Mouse (Mus musculus) limb, embryonic 14.5 days (tissue): ENCODE data around the gene Papolg. TPM values are rescaled to one million over a fixed set of nuclear protein-coding genes. Genes with fewer than 3 reads are reported as not detected.

Source experiments
- ATAC-seq: fragments of 200-750 bp; cut with Nextera tagmentation; 2 replicates; pipeline ENCODE4 v1.8.0; 2017; ENCODE audit warnings: low read depth, moderate number of reproducible peaks, moderate TSS enrichment; ENCODE audit not compliant: low FRiP score
- DNase-seq: peaks from one replicate; pipeline ENCODE4 v3.0.0-alpha.2; 2015; ENCODE audit warnings: low spot score
- H3K27ac ChIP-seq: fragments of 300-500 bp; sonication (generic); replicated peaks from 2 replicates; pipeline ENCODE4 v1.5.1; 2014; ENCODE audit warnings: low read depth, mild to moderate bottlenecking, low read length, moderate library complexity, mixed read lengths
- H3K27me3 ChIP-seq: fragments of 300-500 bp; sonication (generic); 2 replicates; pipeline ENCODE4 v1.6.1; 2014; ENCODE audit warnings: low read length, mixed read lengths; ENCODE audit not compliant: control insufficient read depth, insufficient read depth
- H3K36me3 ChIP-seq: fragments of 300-500 bp; sonication (generic); 2 replicates; pipeline ENCODE4 v1.6.1; 2014; ENCODE audit warnings: mild to moderate bottlenecking, low read length, moderate library complexity, mixed read lengths; ENCODE audit not compliant: control insufficient read depth, insufficient read depth
- H3K4me1 ChIP-seq: fragments of 300-500 bp; sonication (generic); 2 replicates; pipeline ENCODE4 v1.6.1; 2014; ENCODE audit warnings: antibody characterized with exemption, low read length, mixed read lengths; ENCODE audit not compliant: control insufficient read depth, insufficient read depth
- H3K4me2 ChIP-seq: fragments of 300-500 bp; sonication (generic); replicated peaks from 2 replicates; pipeline ENCODE4 v1.6.1; 2014; ENCODE audit warnings: low read depth, mild to moderate bottlenecking, low read length, moderate library complexity; ENCODE audit not compliant: severe bottlenecking
- H3K4me3 ChIP-seq: fragments of 300-500 bp; sonication (generic); replicated peaks from 2 replicates; pipeline ENCODE4 v1.5.1; 2014; ENCODE audit warnings: low read length
- H3K9ac ChIP-seq: fragments of 300-500 bp; sonication (generic); 2 replicates; pipeline ENCODE4 v1.6.1; 2014; ENCODE audit warnings: mild to moderate bottlenecking, low read depth, low read length, moderate library complexity; ENCODE audit not compliant: severe bottlenecking
- H3K9me3 ChIP-seq: fragments of 300-500 bp; sonication (generic); 2 replicates; pipeline ENCODE4 v1.6.1; 2016; ENCODE audit warnings: low read length; ENCODE audit not compliant: control insufficient read depth
- POLR2A ChIP-seq: fragments of 200-500 bp; IDR thresholded peaks from 2 replicates; pipeline ENCODE4 v1.8.0; 2012; ENCODE audit warnings: inconsistent platforms, mild to moderate bottlenecking, moderate library complexity, borderline replicate concordance; ENCODE audit not compliant: insufficient read depth, insufficient read length; ENCODE audit errors: extremely low read depth
- WGBS: fragments of 180-500 bp; shearing (Covaris S2); extraction: QIAGEN DNeasy Blood & Tissue Kit; methylation state at CpG from one replicate; pipeline ENCODE4 v1.1.7; 2014; 5-methylcytosine and 5-hydroxymethylcytosine counted together
- polyA plus RNA-seq, 2 experiments: library from polyadenylated mRNA; depleted of rRNA in 1 of 2; stranded (reverse) in 1 of 2; unstranded in 1 of 2; fragments of >200 nt; fragmentation: Nextera tagmentation in 1 of 2; extraction: Ambion mirVana in 1 of 2; gene quantifications; 2 replicates each; pipeline versions ENCODE4 v1.2.1 to v1.2.3; 2012 to 2014

The Papolg gene
- polyA plus RNA-seq, 2 experiments = 12.3 to 14.2 TPM

- H3K9ac ChIP-seq = no peak overlapping the region
- TF ChIP-seq POLR2A = no peak
- no peaks in the 10 kb centered on the region for H3K9me3 ChIP-seq
- 58% methylated on average over 2 of the region's 2 CpGs for WGBS
- H3K4me3 ChIP-seq = no peak overlapping the region
- DNase-seq (no peak), ATAC-seq (no peak)
- no peaks in the 10 kb centered on the region for H3K4me1 ChIP-seq
- H3K4me2 ChIP-seq = no peak overlapping the region
- H3K36me3 ChIP-seq = no peaks in the 10 kb centered on the region
- H3K27me3 ChIP-seq = no peaks in the 10 kb centered on the region
- no peak overlapping the region for H3K27ac ChIP-seq
These were observed 74.1 kb downstream of the Papolg start for GRCm38 (mm10) chr11:23820977-23821376.

DNA sequence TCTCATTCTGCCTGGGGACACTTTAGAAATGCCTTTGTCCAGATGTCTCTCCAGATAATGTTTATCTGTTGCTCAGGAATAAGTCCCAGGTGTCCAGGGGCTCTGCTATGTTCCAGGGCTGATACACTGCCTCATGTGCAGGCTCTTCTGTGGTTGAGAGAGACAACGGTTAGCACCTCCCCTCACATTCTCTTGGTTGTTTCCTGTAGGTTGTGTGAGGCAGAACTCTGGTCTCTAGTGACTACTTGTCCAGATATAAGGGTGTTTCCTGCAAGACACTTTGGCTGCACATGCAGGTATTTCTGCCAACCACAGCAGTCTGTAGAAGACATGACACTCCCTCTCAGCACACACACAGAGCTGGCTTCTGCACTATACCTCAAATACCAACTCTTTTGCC is 76.3 kb downstream of the Papolg start:
- Histone ChIP-seq H3K27ac (no peak overlapping the region), H3K9me3 (no peaks in the 10 kb centered on the region), H3K4me2 (no peak overlapping the region), H3K4me3 (no peak overlapping the region), H3K27me3 (no peaks in the 10 kb centered on the region), H3K4me1 (no peaks in the 10 kb centered on the region), H3K36me3 (no peaks in the 10 kb centered on the region), H3K9ac (no peak overlapping the region)
- DNase-seq (no peak), ATAC-seq (no peak)
- no peak for TF ChIP-seq POLR2A
- WGBS = 77% methylated on average over 1 of the region's 1 CpGs

Other genes starting within 250 kb of the Papolg start
- 12.2 and 14.4 TPM in 2 replicates for gene Pus10, start 229.6 kb downstream of the Papolg start, polyA plus RNA-seq (2012; rRNA removed)
- gene Pus10, start 229.6 kb downstream of the Papolg start, polyA plus RNA-seq (2014; fragmentation: Nextera tagmentation; extraction: Ambion mirVana) = 23.5 and 23.8 TPM in 2 replicates
- gene Pex13, start 229.3 kb downstream of the Papolg start, polyA plus RNA-seq (2012; rRNA removed) = 13.0 and 15.2 TPM in 2 replicates
- gene Pex13, start 229.3 kb downstream of the Papolg start, polyA plus RNA-seq (2014; fragmentation: Nextera tagmentation; extraction: Ambion mirVana) = 36.3 and 44.4 TPM in 2 replicates
- 2.1 and 2.5 TPM in 2 replicates for gene Rel, start 124.3 kb downstream of the Papolg start, polyA plus RNA-seq (2012; rRNA removed)
- 1.7 and 1.8 TPM in 2 replicates for gene Rel, start 124.3 kb downstream of the Papolg start, polyA plus RNA-seq (2014; fragmentation: Nextera tagmentation; extraction: Ambion mirVana)
- gene A830031A19Rik, start 179.8 kb upstream of the Papolg start, polyA plus RNA-seq (2012; rRNA removed) = 0.19 TPM in 1 of 2 replicates, not detected in the other
- gene A830031A19Rik, start 179.8 kb upstream of the Papolg start, polyA plus RNA-seq (2014; fragmentation: Nextera tagmentation; extraction: Ambion mirVana) = not detected in 2 replicates
- 33.8 and 38.2 TPM in 2 replicates for gene Bcl11a, start 182.8 kb upstream of the Papolg start, polyA plus RNA-seq (2012; rRNA removed)
- 61.7 and 74.9 TPM in 2 replicates for gene Bcl11a, start 182.8 kb upstream of the Papolg start, polyA plus RNA-seq (2014; fragmentation: Nextera tagmentation; extraction: Ambion mirVana)